Mouse (Mus musculus): Measurements from ENCODE around the gene 4930544D05Rik. TPM values are rescaled to one million over a fixed set of nuclear protein-coding genes. Genes with fewer than 3 reads are reported as not detected.
A peak's percentile ranks its signal among the peaks of the same experiment; 100 is the strongest.

Gene 4930544D05Rik
- polyA plus RNA-seq, 1 experiment from 2014 or later = not detected

GRCm38 (mm10) chr11:70644564-70645103 is 29.0 kb downstream of the 4930544D05Rik start:
- Histone ChIP-seq H3K36me3 (ENCODE audit: control insufficient read depth, insufficient read depth, low read length) (peaks cover 22% of the 10 kb centered on the region), H3K27me3 (replicated peaks; ENCODE audit: control insufficient read depth, insufficient read depth, low read length) (no peaks in the 10 kb centered on the region), H3K9me3 (ENCODE audit: control insufficient read depth, low read length) (no peaks in the 10 kb centered on the region), H3K4me2 (ENCODE audit: low read depth, low read length) (no peak overlapping the region), H3K4me1 (ENCODE audit: control insufficient read depth, insufficient read depth, low read length) (peaks cover 17% of the 10 kb centered on the region), H3K4me3 (ENCODE audit: low read length) (no peak overlapping the region), H3K9ac (ENCODE audit: low read depth, low read length) (no peak overlapping the region), H3K27ac (ENCODE audit: low read length) (no peak overlapping the region)
- 96% methylated on average over 8 of the region's 8 CpGs for WGBS
- ATAC-seq = no peak

- H3K9me3 ChIP-seq (ENCODE audit: control insufficient read depth, low read length) = no peaks in the 10 kb centered on the region
Observed at GRCm38 (mm10) chr11:70645461-70646258, 30.0 kb downstream of the 4930544D05Rik start.

GRCm38 (mm10) chr11:70646259-70646555 is 30.6 kb downstream of the 4930544D05Rik start:
- Histone ChIP-seq H3K4me1 (ENCODE audit: control insufficient read depth, insufficient read depth, low read length) (peaks cover 30% of the 10 kb centered on the region), H3K4me2 (ENCODE audit: low read depth, low read length) (peak overlapping the region; percentile 68), H3K9me3 (ENCODE audit: control insufficient read depth, low read length) (no peaks in the 10 kb centered on the region), H3K36me3 (ENCODE audit: control insufficient read depth, insufficient read depth, low read length) (peaks cover 28% of the 10 kb centered on the region), H3K9ac (ENCODE audit: low read depth, low read length) (peak overlapping the region; percentile 92), H3K27me3 (replicated peaks; ENCODE audit: control insufficient read depth, insufficient read depth, low read length) (no peaks in the 10 kb centered on the region), H3K27ac (ENCODE audit: low read length) (peak overlapping the region; percentile 94), H3K4me3 (ENCODE audit: low read length) (peak overlapping the region; percentile 76)
- 17% methylated on average over 3 of the region's 3 CpGs for WGBS
- ATAC-seq = no peak

More at GRCm38 (mm10) chr11:70645461-70646258, 30.0 kb downstream of the 4930544D05Rik start:
- Histone ChIP-seq H3K36me3 (ENCODE audit: control insufficient read depth, insufficient read depth, low read length) (peaks cover 23% of the 10 kb centered on the region), H3K4me3 (ENCODE audit: low read length) (peak overlapping the region; percentile 76), H3K4me1 (ENCODE audit: control insufficient read depth, insufficient read depth, low read length) (peaks cover 25% of the 10 kb centered on the region), H3K4me2 (ENCODE audit: low read depth, low read length) (peak overlapping the region; percentile 68), H3K27me3 (replicated peaks; ENCODE audit: control insufficient read depth, insufficient read depth, low read length) (no peaks in the 10 kb centered on the region), H3K27ac (ENCODE audit: low read length) (no peak overlapping the region), H3K9ac (ENCODE audit: low read depth, low read length) (peak overlapping the region; percentile 92)
- WGBS = 86% methylated on average over 12 of the region's 12 CpGs
- no peak for ATAC-seq

GRCm38 (mm10) chr11:70646691-70647650 is 31.3 kb downstream of the 4930544D05Rik start, which contains the start of the genes Rnf167 and Slc25a11:
Gene Rnf167 (plus strand): TSS chr11:70647235.
Gene Slc25a11 (minus strand): TSS chr11:70647479.
- H3K27me3 ChIP-seq (replicated peaks; ENCODE audit: control insufficient read depth, insufficient read depth, low read length) = no peaks in the 10 kb centered on the region
- peaks cover 32% of the 10 kb centered on the region for H3K36me3 ChIP-seq (ENCODE audit: control insufficient read depth, insufficient read depth, low read length)
- peak within 1 kb of the TSS; percentile 80 for H3K4me3 ChIP-seq (ENCODE audit: low read length)
- peaks cover 37% of the 10 kb centered on the region for H3K4me1 ChIP-seq (ENCODE audit: control insufficient read depth, insufficient read depth, low read length)
- under 1% methylated on average over 63 of the region's 63 CpGs for WGBS
- H3K9me3 ChIP-seq (ENCODE audit: control insufficient read depth, low read length) = no peaks in the 10 kb centered on the region
- peak within 1 kb of the TSS; percentile 92 for H3K9ac ChIP-seq (ENCODE audit: low read depth, low read length)
- peak; percentile 86 for ATAC-seq
- H3K27ac ChIP-seq (ENCODE audit: low read length) = peak within 1 kb of the TSS; percentile 96
- peak within 1 kb of the TSS; percentile 84 for H3K4me2 ChIP-seq (ENCODE audit: low read depth, low read length)

- WGBS = 2% methylated on average over 28 of the region's 28 CpGs
- peak; percentile 25 for ATAC-seq
- Histone ChIP-seq H3K9ac (ENCODE audit: low read depth, low read length) (peak overlapping the region; percentile 89), H3K4me3 (ENCODE audit: low read length) (peak overlapping the region; percentile 80), H3K4me1 (ENCODE audit: control insufficient read depth, insufficient read depth, low read length) (peaks cover 44% of the 10 kb centered on the region), H3K27me3 (replicated peaks; ENCODE audit: control insufficient read depth, insufficient read depth, low read length) (no peaks in the 10 kb centered on the region), H3K27ac (ENCODE audit: low read length) (peak overlapping the region; percentile 96), H3K36me3 (ENCODE audit: control insufficient read depth, insufficient read depth, low read length) (peaks cover 32% of the 10 kb centered on the region), H3K4me2 (ENCODE audit: low read depth, low read length) (peak overlapping the region; percentile 84), H3K9me3 (ENCODE audit: control insufficient read depth, low read length) (no peaks in the 10 kb centered on the region)
Observed at GRCm38 (mm10) chr11:70647716-70648420, 32.2 kb downstream of the 4930544D05Rik start.

- Histone ChIP-seq H3K9me3 (ENCODE audit: control insufficient read depth, low read length) (no peaks in the 10 kb centered on the region), H3K4me2 (ENCODE audit: low read depth, low read length) (peak overlapping the region; percentile 84), H3K36me3 (ENCODE audit: control insufficient read depth, insufficient read depth, low read length) (peaks cover 32% of the 10 kb centered on the region), H3K27me3 (replicated peaks; ENCODE audit: control insufficient read depth, insufficient read depth, low read length) (no peaks in the 10 kb centered on the region), H3K4me1 (ENCODE audit: control insufficient read depth, insufficient read depth, low read length) (peaks cover 44% of the 10 kb centered on the region), H3K4me3 (ENCODE audit: low read length) (peak overlapping the region; percentile 80), H3K9ac (ENCODE audit: low read depth, low read length) (peak overlapping the region; percentile 89), H3K27ac (ENCODE audit: low read length) (peak overlapping the region; percentile 96)
- ATAC-seq = no peak
- WGBS = 67% methylated on average over 4 of the region's 4 CpGs
Observed at GRCm38 (mm10) chr11:70648512-70648911, 32.9 kb downstream of the 4930544D05Rik start.

- ATAC-seq = no peak
- 71% methylated on average over 8 of the region's 8 CpGs for WGBS
- peaks cover 31% of the 10 kb centered on the region for H3K36me3 ChIP-seq (ENCODE audit: control insufficient read depth, insufficient read depth, low read length)
- no peaks in the 10 kb centered on the region for H3K9me3 ChIP-seq (ENCODE audit: control insufficient read depth, low read length)
- no peaks in the 10 kb centered on the region for H3K27me3 ChIP-seq (replicated peaks; ENCODE audit: control insufficient read depth, insufficient read depth, low read length)
- peaks cover 44% of the 10 kb centered on the region for H3K4me1 ChIP-seq (ENCODE audit: control insufficient read depth, insufficient read depth, low read length)
- H3K27ac ChIP-seq (ENCODE audit: low read length) = peak overlapping the region; percentile 96
- H3K4me2 ChIP-seq (ENCODE audit: low read depth, low read length) = peak overlapping the region; percentile 84
- H3K4me3 ChIP-seq (ENCODE audit: low read length) = peak overlapping the region; percentile 80; the same call in 1 of the 2 replicates
- H3K9ac ChIP-seq (ENCODE audit: low read depth, low read length) = peak overlapping the region; percentile 44; the same call in 1 of the 2 replicates
Observed at GRCm38 (mm10) chr11:70649185-70649734, 33.6 kb downstream of the 4930544D05Rik start.

GRCm38 (mm10) chr11:70650322-70651175 is 34.9 kb downstream of the 4930544D05Rik start:
- ATAC-seq = no peak
- peak overlapping the region; percentile 96 for H3K27ac ChIP-seq (ENCODE audit: low read length)
- H3K9me3 ChIP-seq (ENCODE audit: control insufficient read depth, low read length) = no peaks in the 10 kb centered on the region
- 65% methylated on average over 12 of the region's 12 CpGs for WGBS
- H3K9ac ChIP-seq (ENCODE audit: low read depth, low read length) = peak overlapping the region; percentile 57
- H3K4me1 ChIP-seq (ENCODE audit: control insufficient read depth, insufficient read depth, low read length) = peaks cover 43% of the 10 kb centered on the region
- peak overlapping the region; percentile 85 for H3K4me2 ChIP-seq (ENCODE audit: low read depth, low read length)
- peaks cover 18% of the 10 kb centered on the region for H3K36me3 ChIP-seq (ENCODE audit: control insufficient read depth, insufficient read depth, low read length)
- H3K27me3 ChIP-seq (replicated peaks; ENCODE audit: control insufficient read depth, insufficient read depth, low read length) = no peaks in the 10 kb centered on the region
- H3K4me3 ChIP-seq (ENCODE audit: low read length) = peak overlapping the region; percentile 23
